Mouse (Mus musculus): ENCODE data around the gene Foxj3. TPM values are rescaled to one million over a fixed set of nuclear protein-coding genes. Genes with fewer than 3 reads are reported as not detected.
A peak's percentile ranks its signal among the peaks of the same experiment; 100 is the strongest.

The Foxj3 gene
- total and polyA plus RNA-seq, 3 experiments, result 12.5 to 51.8 (median 27.0) TPM

- ATAC-seq (ENCODE audit: extremely low read depth, insufficient number of reproducible peaks, low FRiP score, poor library complexity, severe bottlenecking), result no peak; the same call in 1 of the 2 replicates
- no peaks in the 10 kb centered on the region for H3K27me3 ChIP-seq (ENCODE audit: insufficient read depth, low read length)
- TF ChIP-seq GATA1 (IDR thresholded peaks at IDR 0.05; ENCODE audit: borderline replicate concordance, low read length) (no peak), CTCF (IDR thresholded peaks at IDR 0.05; ENCODE audit: low read depth, low read length) (0 out of 2 replicates have a peak, but pooled peaks have one; percentile 4), TAL1 (conservative IDR thresholded peaks at IDR 0.05; ENCODE audit: low read depth, low read length) (no peak), GATA2 (IDR thresholded peaks at IDR 0.05; ENCODE audit: borderline replicate concordance, low read depth, low read length) (no peak), POLR2AphosphoS5 (IDR thresholded peaks at IDR 0.05; ENCODE audit: insufficient replicate concordance, low read depth, low read length) (no peak)
- no peak for DNase-seq (ENCODE audit: low spot score)
- H3K36me3 ChIP-seq (replicated peaks), result peaks cover 62% of the 10 kb centered on the region
- no peaks in the 10 kb centered on the region for H3K9me3 ChIP-seq (replicated peaks)
- H3K4me1 ChIP-seq (ENCODE audit: insufficient read depth, low read depth, low read length), result peaks cover 11% of the 10 kb centered on the region
- no peak overlapping the region for H3K4me3 ChIP-seq (ENCODE audit: low read depth, low read length)
These were observed 94.5 kb downstream of the Foxj3 start for GRCm38 (mm10) chr4:119631115-119631919.

- DNase-seq (ENCODE audit: low spot score), result no peak
- TF ChIP-seq POLR2AphosphoS5 (IDR thresholded peaks at IDR 0.05; ENCODE audit: insufficient replicate concordance, low read depth, low read length) (no peak), TAL1 (conservative IDR thresholded peaks at IDR 0.05; ENCODE audit: low read depth, low read length) (no peak), CTCF (IDR thresholded peaks at IDR 0.05; ENCODE audit: low read depth, low read length) (no peak), GATA1 (IDR thresholded peaks at IDR 0.05; ENCODE audit: borderline replicate concordance, low read length) (no peak), GATA2 (IDR thresholded peaks at IDR 0.05; ENCODE audit: borderline replicate concordance, low read depth, low read length) (no peak)
- H3K27me3 ChIP-seq (ENCODE audit: insufficient read depth, low read length), result no peaks in the 10 kb centered on the region
- H3K36me3 ChIP-seq (replicated peaks), result peaks cover 52% of the 10 kb centered on the region
- ATAC-seq (ENCODE audit: extremely low read depth, insufficient number of reproducible peaks, low FRiP score, poor library complexity, severe bottlenecking), result no peak
- H3K4me1 ChIP-seq (ENCODE audit: insufficient read depth, low read depth, low read length), result peaks cover 19% of the 10 kb centered on the region
- H3K9me3 ChIP-seq (replicated peaks), result no peaks in the 10 kb centered on the region
- H3K4me3 ChIP-seq (ENCODE audit: low read depth, low read length), result no peak overlapping the region
These were observed 95.9 kb downstream of the Foxj3 start for GRCm38 (mm10) chr4:119632721-119633120.

GRCm38 (mm10) chr4:119633342-119633741 is 96.5 kb downstream of the Foxj3 start:
- peaks cover 19% of the 10 kb centered on the region for H3K4me1 ChIP-seq (ENCODE audit: insufficient read depth, low read depth, low read length)
- H3K4me3 ChIP-seq (ENCODE audit: low read depth, low read length), result no peak overlapping the region
- ATAC-seq (ENCODE audit: extremely low read depth, insufficient number of reproducible peaks, low FRiP score, poor library complexity, severe bottlenecking) (no peak), DNase-seq (ENCODE audit: low spot score) (no peak)
- peaks cover 2% of the 10 kb centered on the region; the same call in 1 of the 2 replicates for H3K27me3 ChIP-seq (ENCODE audit: insufficient read depth, low read length)
- no peaks in the 10 kb centered on the region for H3K9me3 ChIP-seq (replicated peaks)
- H3K36me3 ChIP-seq (replicated peaks), result peaks cover 52% of the 10 kb centered on the region
- no peak for TF ChIP-seq GATA1 (IDR thresholded peaks at IDR 0.05; ENCODE audit: borderline replicate concordance, low read length)
- TF ChIP-seq TAL1 (conservative IDR thresholded peaks at IDR 0.05; ENCODE audit: low read depth, low read length), result no peak
- TF ChIP-seq POLR2AphosphoS5 (IDR thresholded peaks at IDR 0.05; ENCODE audit: insufficient replicate concordance, low read depth, low read length), result no peak

GRCm38 (mm10) chr4:119633948-119634347 is 97.1 kb downstream of the Foxj3 start:
- Histone ChIP-seq H3K27me3 (ENCODE audit: insufficient read depth, low read length) (peaks cover 6% of the 10 kb centered on the region; the same call in 1 of the 2 replicates), H3K9me3 (replicated peaks) (no peaks in the 10 kb centered on the region), H3K4me1 (ENCODE audit: insufficient read depth, low read depth, low read length) (peaks cover 19% of the 10 kb centered on the region), H3K36me3 (replicated peaks) (peaks cover 51% of the 10 kb centered on the region), H3K4me3 (ENCODE audit: low read depth, low read length) (no peak overlapping the region)
- DNase-seq (ENCODE audit: low spot score), result no peak
- no peak for ATAC-seq (ENCODE audit: extremely low read depth, insufficient number of reproducible peaks, low FRiP score, poor library complexity, severe bottlenecking)
- TF ChIP-seq TAL1 (conservative IDR thresholded peaks at IDR 0.05; ENCODE audit: low read depth, low read length) (no peak), CTCF (IDR thresholded peaks at IDR 0.05; ENCODE audit: low read depth, low read length) (no peak), GATA1 (IDR thresholded peaks at IDR 0.05; ENCODE audit: borderline replicate concordance, low read length) (no peak), GATA2 (IDR thresholded peaks at IDR 0.05; ENCODE audit: borderline replicate concordance, low read depth, low read length) (no peak), POLR2AphosphoS5 (IDR thresholded peaks at IDR 0.05; ENCODE audit: insufficient replicate concordance, low read depth, low read length) (no peak)

- Histone ChIP-seq H3K9me3 (replicated peaks) (no peaks in the 10 kb centered on the region), H3K4me1 (ENCODE audit: insufficient read depth, low read depth, low read length) (peaks cover 19% of the 10 kb centered on the region), H3K4me3 (ENCODE audit: low read depth, low read length) (no peak overlapping the region), H3K27me3 (ENCODE audit: insufficient read depth, low read length) (peaks cover 8% of the 10 kb centered on the region; the same call in 1 of the 2 replicates), H3K36me3 (replicated peaks) (peaks cover 40% of the 10 kb centered on the region)
- TF ChIP-seq POLR2AphosphoS5 (IDR thresholded peaks at IDR 0.05; ENCODE audit: insufficient replicate concordance, low read depth, low read length), result no peak
- DNase-seq (ENCODE audit: low spot score), result no peak
- ATAC-seq (ENCODE audit: extremely low read depth, insufficient number of reproducible peaks, low FRiP score, poor library complexity, severe bottlenecking), result no peak
These were observed 98.3 kb downstream of the Foxj3 start for GRCm38 (mm10) chr4:119634908-119635660.

GRCm38 (mm10) chr4:119635686-119636085 is 98.9 kb downstream of the Foxj3 start:
- DNase-seq (ENCODE audit: low spot score), result no peak
- Histone ChIP-seq H3K9me3 (replicated peaks) (no peaks in the 10 kb centered on the region), H3K4me1 (ENCODE audit: insufficient read depth, low read depth, low read length) (peaks cover 19% of the 10 kb centered on the region), H3K36me3 (replicated peaks) (peaks cover 34% of the 10 kb centered on the region), H3K27me3 (ENCODE audit: insufficient read depth, low read length) (peaks cover 8% of the 10 kb centered on the region; the same call in 1 of the 2 replicates), H3K4me3 (ENCODE audit: low read depth, low read length) (no peak overlapping the region)
- TF ChIP-seq GATA2 (IDR thresholded peaks at IDR 0.05; ENCODE audit: borderline replicate concordance, low read depth, low read length) (no peak), CTCF (IDR thresholded peaks at IDR 0.05; ENCODE audit: low read depth, low read length) (no peak), POLR2AphosphoS5 (IDR thresholded peaks at IDR 0.05; ENCODE audit: insufficient replicate concordance, low read depth, low read length) (no peak), TAL1 (conservative IDR thresholded peaks at IDR 0.05; ENCODE audit: low read depth, low read length) (no peak), GATA1 (IDR thresholded peaks at IDR 0.05; ENCODE audit: borderline replicate concordance, low read length) (no peak)
- ATAC-seq (ENCODE audit: extremely low read depth, insufficient number of reproducible peaks, low FRiP score, poor library complexity, severe bottlenecking), result no peak

All from G1E (cell line).